Mouse (Mus musculus) CD4-positive, CD25-positive, alpha-beta regulatory T cell, adult 4 months (primary cell): ENCODE results near the gene Nlrp6. TPM values are rescaled to one million over a fixed set of nuclear protein-coding genes. Genes with fewer than 3 reads are reported as not detected.
"Not testable (repeated sequence)": the region's sequence is repeated elsewhere in the genome, so short reads cannot be mapped to it uniquely, and the experiment has no call there.

ENCODE experiments used
- ATAC-seq: one replicate; pipeline ENCODE4 v1.8.0; 2017
- polyA plus RNA-seq, 2 experiments: library from polyadenylated mRNA; unstranded; fragments of 100-300 nt; shearing (Covaris generic); gene quantifications; one replicate each; pipeline ENCODE4 v1.2.1; 2017

The Nlrp6 gene
- polyA plus RNA-seq, 2 experiments from 2014 or later = not detected

GRCm38 (mm10) chr7:140976720-140977119 is 56.0 kb downstream of the Nlrp6 start:
- not testable (repeated sequence) for ATAC-seq

Other genes with a start within 250 kb of the Nlrp6 start
- gene Olfr45, start 239.0 kb upstream of the Nlrp6 start, polyA plus RNA-seq = not detected
- not detected for gene Olfr541, start 223.6 kb upstream of the Nlrp6 start, polyA plus RNA-seq
- under 1 TPM in 1 of 2 experiments, not detected in 1; 0.28 TPM for gene Cyp2e1, start 157.2 kb upstream of the Nlrp6 start, polyA plus RNA-seq
- under 1 TPM in 1 of 2 experiments, not detected in 1; 0.51 TPM for gene Syce1, start 133.1 kb upstream of the Nlrp6 start, polyA plus RNA-seq
- under 1 TPM; 0.20 to 0.46 TPM for gene Zfp941, start 98.7 kb upstream of the Nlrp6 start, polyA plus RNA-seq
- gene Urah, start 85.9 kb upstream of the Nlrp6 start, polyA plus RNA-seq = not detected
- not detected for gene Scgb1c1, start 75.4 kb upstream of the Nlrp6 start, polyA plus RNA-seq
- not detected for gene Odf3, start 73.1 kb upstream of the Nlrp6 start, polyA plus RNA-seq
- gene Gm45785, start 64.6 kb upstream of the Nlrp6 start, polyA plus RNA-seq = not detected
- gene Ric8a, start 63.9 kb upstream of the Nlrp6 start, polyA plus RNA-seq = 10 to 100 TPM; 61.4 to 67.7 TPM
- gene Bet1l, start 63.3 kb upstream of the Nlrp6 start, polyA plus RNA-seq = 10 to 100 TPM; 42.8 to 60.4 TPM
- 100 to 1,000 TPM in 1 of 2 experiments, 10 to 100 TPM in 1; 94.9 to 150 TPM for gene Psmd13, start 38.9 kb upstream of the Nlrp6 start, polyA plus RNA-seq
- 10 to 100 TPM in 1 of 2 experiments, 1 to 10 TPM in 1; 9.4 to 12.6 TPM for gene Sirt3, start 38.6 kb upstream of the Nlrp6 start, polyA plus RNA-seq
- gene Cox8b, start 20.5 kb upstream of the Nlrp6 start, polyA plus RNA-seq = not detected
- gene Pgghg, start 20.5 kb downstream of the Nlrp6 start, polyA plus RNA-seq = 10 to 100 TPM; 15.1 to 30.9 TPM
- gene Ifitm5, start 29.4 kb downstream of the Nlrp6 start, polyA plus RNA-seq = not detected
- under 1 TPM in 1 of 2 experiments, not detected in 1; 0.82 TPM for gene Gm45717, start 35.0 kb downstream of the Nlrp6 start, polyA plus RNA-seq
- gene Ifitm2, start 35.1 kb downstream of the Nlrp6 start, polyA plus RNA-seq = 10 to 100 TPM; 39.6 to 46.5 TPM
- not detected for gene Ifitm1, start 46.3 kb downstream of the Nlrp6 start, polyA plus RNA-seq
- 1 to 10 TPM; 2.9 to 4.4 TPM for gene Ifitm3, start 89.9 kb downstream of the Nlrp6 start, polyA plus RNA-seq
- not detected for gene Ifitm6, start 97.0 kb downstream of the Nlrp6 start, polyA plus RNA-seq
- not detected for gene Gm17387, start 108.2 kb downstream of the Nlrp6 start, polyA plus RNA-seq
- gene B4galnt4, start 140.2 kb downstream of the Nlrp6 start, polyA plus RNA-seq = 1 to 10 TPM; 6.6 to 7.8 TPM
- 100 to 1,000 TPM; 293 to 427 TPM for gene Pkp3, start 157.3 kb downstream of the Nlrp6 start, polyA plus RNA-seq
- 100 to 1,000 TPM; 202 to 308 TPM for gene Sigirr, start 179.7 kb downstream of the Nlrp6 start, polyA plus RNA-seq
- gene Ano9, start 196.9 kb downstream of the Nlrp6 start, polyA plus RNA-seq = not detected
- 10 to 100 TPM in 1 of 2 experiments, 1 to 10 TPM in 1; 6.7 to 10.1 TPM for gene Ptdss2, start 201.5 kb downstream of the Nlrp6 start, polyA plus RNA-seq